In genomic region chr9:116173473-116174170, GRCm38 (mm10) we compare ENCODE assay signal across 8 mouse cellular contexts. TPM values are rescaled to one million over a fixed set of nuclear protein-coding genes. Genes with fewer than 3 reads are reported as not detected.
DNase-seq lines count a peak whose midpoint lies in the region; ATAC-seq and TF ChIP-seq lines count a peak whose summit lies in the region.

No protein-coding gene starts in this region.

- intact Hi-C loops in left cerebral cortex, postnatal 36 days (cut with DNase I): no loop called here

- 51% methylated on average over 16 of the region's 16 CpGs for WGBS in lung, embryonic 15.5 days
- 86% methylated on average over 14 of the region's 16 CpGs for WGBS in forebrain, embryonic 12.5 days
- 80% methylated on average over 16 of the region's 16 CpGs for WGBS in limb, embryonic 12.5 days
- WGBS in olfactory bulb, adult 2 months: 89% methylated on average over 16 of the region's 16 CpGs

- peak overlapping the region; percentile 79 for H3K4me3 ChIP-seq in lung, embryonic 15.5 days
- H3K4me3 ChIP-seq in forebrain, embryonic 12.5 days (replicated peaks): peak overlapping the region; percentile 66; the same call in 1 of the 2 replicates
- peak overlapping the region; percentile 86 for H3K4me3 ChIP-seq in limb, embryonic 12.5 days (replicated peaks)
- H3K4me3 ChIP-seq in olfactory bulb, adult 2 months (ENCODE audit: insufficient read depth, low read depth, low read length): no peak overlapping the region

- DNase-seq in lung, adult 18-20 months: no peak
- no peak for DNase-seq in left cerebral cortex, postnatal 36 days (ENCODE audit: low spot score in 2 of 2)
- DNase-seq in layer of hippocampus, adult 11-12 months (ENCODE audit: low spot score): no peak
- DNase-seq in adrenal gland, postnatal 36 days: no peak

- no peak for ATAC-seq in lung, embryonic 15.5 days (ENCODE audit: borderline replicate concordance, extremely low read depth, low FRiP score, low TSS enrichment)
- ATAC-seq in forebrain, embryonic 12.5 days (ENCODE audit: low FRiP score): no peak
- ATAC-seq in limb, embryonic 12.5 days (ENCODE audit: insufficient number of reproducible peaks, insufficient read depth, low FRiP score, low TSS enrichment, low read depth): no peak

- no peak for TF ChIP-seq POLR2A in olfactory bulb, adult 2 months (IDR thresholded peaks at IDR 0.05; ENCODE audit: insufficient read depth, low read depth, low read length)

- peak overlapping the region; percentile 70 for H3K4me2 ChIP-seq in lung, embryonic 15.5 days
- peak overlapping the region; percentile 94; the same call in 1 of the 2 replicates for H3K4me2 ChIP-seq in forebrain, embryonic 12.5 days
- peak overlapping the region; percentile 64 for H3K4me2 ChIP-seq in limb, embryonic 12.5 days

- no peaks in the 10 kb centered on the region for H3K9me3 ChIP-seq in lung, embryonic 15.5 days
- no peaks in the 10 kb centered on the region for H3K9me3 ChIP-seq in forebrain, embryonic 12.5 days
- H3K9me3 ChIP-seq in limb, embryonic 12.5 days: no peaks in the 10 kb centered on the region

- no peaks in the 10 kb centered on the region for H3K27me3 ChIP-seq in lung, embryonic 15.5 days
- peaks cover 35% of the 10 kb centered on the region for H3K27me3 ChIP-seq in forebrain, embryonic 12.5 days
- H3K27me3 ChIP-seq in limb, embryonic 12.5 days: no peaks in the 10 kb centered on the region

- TF ChIP-seq CTCF in olfactory bulb, adult 2 months (IDR thresholded peaks at IDR 0.05; ENCODE audit: insufficient read depth, low read depth, low read length): no peak

- no peaks in the 10 kb centered on the region for H3K36me3 ChIP-seq in lung, embryonic 15.5 days
- H3K36me3 ChIP-seq in forebrain, embryonic 12.5 days (replicated peaks): no peaks in the 10 kb centered on the region
- H3K36me3 ChIP-seq in limb, embryonic 12.5 days: no peaks in the 10 kb centered on the region

- H3K27ac ChIP-seq in lung, embryonic 15.5 days: peak overlapping the region; percentile 97
- no peak overlapping the region for H3K27ac ChIP-seq in forebrain, embryonic 12.5 days
- H3K27ac ChIP-seq in limb, embryonic 12.5 days: peak overlapping the region; percentile 97; the same call in 1 of the 2 replicates
- peak overlapping the region; percentile 14; the same call in 1 of the 2 replicates for H3K27ac ChIP-seq in olfactory bulb, adult 2 months (ENCODE audit: insufficient read depth, low read depth, low read length)

- peaks cover 49% of the 10 kb centered on the region for H3K4me1 ChIP-seq in lung, embryonic 15.5 days
- H3K4me1 ChIP-seq in forebrain, embryonic 12.5 days: peaks cover 23% of the 10 kb centered on the region
- peaks cover 56% of the 10 kb centered on the region for H3K4me1 ChIP-seq in limb, embryonic 12.5 days (replicated peaks)
- peaks cover 9% of the 10 kb centered on the region; the same call in 1 of the 2 replicates for H3K4me1 ChIP-seq in olfactory bulb, adult 2 months (ENCODE audit: control insufficient read depth, insufficient read depth, low read length)

- H3K9ac ChIP-seq in lung, embryonic 15.5 days: peak overlapping the region; percentile 84
- no peak overlapping the region for H3K9ac ChIP-seq in forebrain, embryonic 12.5 days
- peak overlapping the region; percentile 97 for H3K9ac ChIP-seq in limb, embryonic 12.5 days (replicated peaks)

RNA-seq across cellular contexts. Expression of gene Tgfbr2, which starts 1.5 kb away (rescaled TPM):
- 51.4 and 53.1 TPM in 2 replicates for polyA plus RNA-seq in lung, embryonic 15.5 days (2015; fragmentation: Nextera tagmentation; extraction: Ambion mirVana)
- polyA plus RNA-seq in forebrain, embryonic 12.5 days (2016; fragmentation: Nextera tagmentation; extraction: Ambion mirVana): 7.5 and 7.8 TPM in 2 replicates
- 25.3 and 28.6 TPM in 2 replicates for polyA plus RNA-seq in limb, embryonic 12.5 days (2016; fragmentation: Nextera tagmentation; extraction: Ambion mirVana)
- not detected in 2 replicates for polyA plus RNA-seq in olfactory bulb, adult 2 months (2012; ENCODE audit: insufficient read depth, insufficient read length, low replicate concordance, missing spikeins)
- 10 to 100 TPM; 12.2 to 12.3 TPM for total RNA-seq in left cerebral cortex, postnatal 36 days (2021)
- 10 to 100 TPM; 67.1 to 92.3 TPM for total RNA-seq in adrenal gland, postnatal 36 days (2021)
